Mouse (Mus musculus) CH12.LX (cell line): Measurements from ENCODE around the gene Nkx3-2. TPM values are rescaled to one million over a fixed set of nuclear protein-coding genes. Genes with fewer than 3 reads are reported as not detected.

Experiments
- DNase-seq: peaks from one replicate; pipeline ENCODE4 v3.0.0-alpha.2; 2013; ENCODE audit errors: extremely low read depth
- H3K27ac ChIP-seq: 2 replicates; pipeline ENCODE4 v1.5.1; 2012; ENCODE audit warnings: low read depth, mild to moderate bottlenecking, control low read depth, moderate library complexity; ENCODE audit not compliant: insufficient read depth
- H3K27me3 ChIP-seq: replicated peaks from 2 replicates; pipeline ENCODE3; 2012; ENCODE audit warnings: inconsistent platforms
- H3K36me3 ChIP-seq, 2 experiments: replicated peaks in 1 of 2; 2 replicates each; pipeline versions ENCODE3 to v1.6.1; 2012; ENCODE audit warnings: inconsistent platforms in 1 of 2, low read length in 1 of 2, mild to moderate bottlenecking in 1 of 2, mixed read lengths in 1 of 2, moderate library complexity in 1 of 2; ENCODE audit not compliant: control insufficient read depth in 1 of 2, insufficient read depth in 1 of 2
- H3K4me1 ChIP-seq, 2 experiments: 2 replicates each; pipeline ENCODE4 v1.6.1; 2012; ENCODE audit warnings: inconsistent platforms in 1 of 2, moderate library complexity in 1 of 2; ENCODE audit not compliant: insufficient read depth in 2 of 2, control insufficient read depth in 1 of 2
- H3K4me2 ChIP-seq: 2 replicates; pipeline ENCODE4 v1.6.1; 2012; ENCODE audit warnings: low read depth, mild to moderate bottlenecking, control low read depth; ENCODE audit not compliant: poor library complexity, insufficient read depth, severe bottlenecking
- H3K4me3 ChIP-seq, 3 experiments: fragments of 150-350 bp in 1 of 3; sonication (generic) in 1 of 3; replicated peaks in 1 of 3; 2 replicates each; pipeline versions ENCODE3 to v1.5.1; 2011 to 2012; ENCODE audit warnings: low read depth in 2 of 3, low read length in 2 of 3, mild to moderate bottlenecking in 2 of 3, moderate library complexity in 2 of 3, control low read depth in 1 of 3, improper control_type of control experiment in 1 of 3, inconsistent platforms in 1 of 3, mixed read lengths in 1 of 3; ENCODE audit not compliant: poor library complexity in 1 of 3
- H3K79me2 ChIP-seq: replicated peaks from 2 replicates; pipeline ENCODE4 v1.6.1; 2012; ENCODE audit warnings: mild to moderate bottlenecking, moderate library complexity; ENCODE audit not compliant: control insufficient read depth, poor library complexity, insufficient read depth, severe bottlenecking; ENCODE audit errors: extremely low read depth
- H3K9ac ChIP-seq: 2 replicates; pipeline ENCODE4 v1.6.1; 2012; ENCODE audit warnings: low read depth, mild to moderate bottlenecking, control low read depth, moderate library complexity; ENCODE audit not compliant: insufficient read depth
- H3K9me3 ChIP-seq: replicated peaks from 2 replicates; pipeline ENCODE3; 2012; ENCODE audit warnings: low read length, inconsistent platforms, mixed read lengths
- ELF1 ChIP-seq: IDR thresholded peaks from 2 replicates; pipeline ENCODE4 v1.6.1; 2014; ENCODE audit warnings: low read depth, mild to moderate bottlenecking, inconsistent platforms, low read length, improper control_type of control experiment
- HCFC1 ChIP-seq: IDR thresholded peaks from 2 replicates; pipeline ENCODE4 v1.6.1; 2012; ENCODE audit warnings: low read depth, mild to moderate bottlenecking, inconsistent platforms, low read length, improper control_type of control experiment
- JUN ChIP-seq: IDR thresholded peaks from 2 replicates; pipeline ENCODE4 v1.6.1; 2011; ENCODE audit warnings: low read depth, mild to moderate bottlenecking, low read length, improper control_type of control experiment, moderate library complexity; ENCODE audit not compliant: insufficient read depth
- MAX ChIP-seq: IDR thresholded peaks from 2 replicates; pipeline ENCODE4 v1.6.1; 2011; ENCODE audit warnings: low read length, improper control_type of control experiment
- MAZ ChIP-seq: IDR thresholded peaks from 2 replicates; pipeline ENCODE4 v1.6.1; 2012; ENCODE audit warnings: low read depth, mild to moderate bottlenecking, inconsistent platforms, low read length, improper control_type of control experiment, moderate library complexity
- MEF2A ChIP-seq: IDR thresholded peaks from 2 replicates; pipeline ENCODE4 v1.6.1; 2014; ENCODE audit warnings: low read depth, mild to moderate bottlenecking, inconsistent platforms, low read length, improper control_type of control experiment, borderline replicate concordance
- MXI1 ChIP-seq: IDR thresholded peaks from 2 replicates; pipeline ENCODE4 v1.6.1; 2011; ENCODE audit warnings: mild to moderate bottlenecking, low read depth, low read length, improper control_type of control experiment
- NRF1 ChIP-seq: IDR thresholded peaks from 2 replicates; pipeline ENCODE4 v1.6.1; 2014; ENCODE audit warnings: low read depth, mild to moderate bottlenecking, inconsistent platforms, low read length, improper control_type of control experiment, moderate library complexity
- PAX5 ChIP-seq: IDR thresholded peaks from 2 replicates; pipeline ENCODE4 v1.6.1; 2012; ENCODE audit warnings: low read length, inconsistent platforms, mixed read lengths
- POLR2A ChIP-seq: IDR thresholded peaks from 2 replicates; pipeline ENCODE4 v1.6.1; 2011; ENCODE audit warnings: low read depth, mild to moderate bottlenecking, improper control_type of control experiment, low read length
- POLR2AphosphoS2 ChIP-seq: IDR thresholded peaks from 2 replicates; pipeline ENCODE4 v1.6.1; 2011; ENCODE audit warnings: low read depth, low read length, improper control_type of control experiment
- RAD21 ChIP-seq: IDR thresholded peaks from 2 replicates; pipeline ENCODE4 v1.6.1; 2011; ENCODE audit warnings: low read depth, mild to moderate bottlenecking, low read length, improper control_type of control experiment, moderate library complexity
- RCOR1 ChIP-seq: conservative IDR thresholded peaks from 2 replicates; pipeline ENCODE4 v1.6.1; 2012; ENCODE audit warnings: low read depth, mild to moderate bottlenecking, inconsistent platforms, low read length, improper control_type of control experiment
- TBP ChIP-seq: conservative IDR thresholded peaks from 2 replicates; pipeline ENCODE4 v1.6.1; 2011; ENCODE audit warnings: low read depth, low read length, improper control_type of control experiment
- UBTF ChIP-seq: IDR thresholded peaks from 2 replicates; pipeline ENCODE4 v1.6.1; 2012; ENCODE audit warnings: low read depth, mild to moderate bottlenecking, inconsistent platforms, low read length, improper control_type of control experiment, moderate library complexity
- USF1 ChIP-seq: IDR thresholded peaks from 2 replicates; pipeline ENCODE4 v1.6.1; 2014; ENCODE audit warnings: low read depth, mild to moderate bottlenecking, inconsistent platforms, low read length, improper control_type of control experiment
- USF2 ChIP-seq: conservative IDR thresholded peaks from 2 replicates; pipeline ENCODE4 v1.6.1; 2011; ENCODE audit warnings: low read depth, low read length, improper control_type of control experiment
- ZKSCAN1 ChIP-seq: IDR thresholded peaks from 2 replicates; pipeline ENCODE4 v1.6.1; 2012; ENCODE audit warnings: low read depth, inconsistent platforms, low read length, improper control_type of control experiment, borderline replicate concordance
- ZNF384 ChIP-seq: IDR thresholded peaks from 2 replicates; pipeline ENCODE4 v1.6.1; 2012; ENCODE audit warnings: low read depth, low read length, improper control_type of control experiment, inconsistent platforms
- dilution Hi-C: fragments of 300-500 bp; cut with MboI; formaldehyde crosslinking; loops from 2 replicates; pipeline ENCODE4 v1.14.3; 2020; ENCODE audit warnings: low sequenced_read_pairs; ENCODE audit not compliant: extremely low pct_unique_long_range_greater_than_20kb, extremely low pct_ligation_motif_present
- in situ Hi-C: fragments of 300-500 bp; cut with MboI; formaldehyde crosslinking; loops from 3 replicates; pipeline ENCODE4 v1.14.3; 2019; ENCODE audit warnings: low sequenced_read_pairs, low pct_ligation_motif_present, low pct_unique_long_range_greater_than_20kb, mixed read lengths
- polyA plus RNA-seq: library from polyadenylated mRNA; unstranded; fragments of >175 nt; gene quantifications from 2 replicates; pipeline ENCODE4 v1.2.1, GENCODE M21; 2012; ENCODE audit warnings: low read depth; ENCODE audit not compliant: insufficient read length
- total RNA-seq, 2 experiments: library from RNA; depleted of rRNA; stranded (reverse); fragments of 300-350 nt in 1 of 2; fragments of >200 nt in 1 of 2; gene quantifications; 2 replicates each; pipeline ENCODE4 v1.2.3; 2012 to 2014

The Nkx3-2 gene
- total and polyA plus RNA-seq, 3 experiments = not detected

DNA sequence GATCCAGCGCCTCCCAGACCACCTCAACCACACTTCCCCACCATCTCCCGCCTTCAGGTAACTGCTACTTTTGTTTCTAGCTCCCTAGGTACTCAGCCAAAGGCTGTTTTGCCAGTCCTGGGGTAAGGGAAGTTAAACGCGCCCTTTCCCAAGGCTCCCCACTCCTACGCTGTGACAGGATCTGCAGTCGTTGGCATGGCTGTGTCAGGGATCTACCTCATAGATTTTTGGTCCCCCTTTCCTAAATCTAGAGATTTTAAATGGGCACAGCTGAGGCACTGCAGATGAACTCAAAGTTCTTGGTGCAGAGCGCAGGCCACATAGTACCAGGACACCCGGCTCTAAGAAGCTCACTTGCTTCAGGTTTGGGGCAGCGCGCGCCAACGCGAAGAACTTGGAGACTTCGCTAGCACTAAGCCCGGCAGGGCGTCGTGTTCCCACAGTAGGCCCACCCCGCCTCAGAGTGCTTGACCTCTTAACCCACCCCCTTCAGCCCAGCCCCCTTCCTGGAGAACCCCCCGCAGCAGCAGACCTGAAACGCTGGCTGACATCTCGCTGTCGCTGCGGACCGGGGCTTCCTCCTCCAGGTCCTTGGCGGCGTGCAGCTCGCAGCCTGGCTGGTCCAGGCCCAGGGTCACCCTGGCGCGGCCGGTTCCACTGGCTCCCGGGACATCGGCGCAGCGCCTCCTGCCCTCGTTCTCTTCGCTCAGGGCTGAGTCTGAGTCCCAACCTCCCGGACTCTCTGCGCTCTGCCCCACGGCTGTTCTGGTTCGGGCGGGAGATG lies 1.2 kb downstream of the Nkx3-2 start:
- Histone ChIP-seq H3K9me3 (peaks cover 45% of the 10 kb centered on the region), H3K9ac (no peak overlapping the region), H3K4me1 (no peaks in the 10 kb centered on the region), H3K4me3 (no peak overlapping the region), H3K36me3 (no peaks in the 10 kb centered on the region), H3K4me2 (no peak overlapping the region), H3K27ac (no peak overlapping the region), H3K79me2 (no peaks in the 10 kb centered on the region), H3K27me3 (no peaks in the 10 kb centered on the region)
- no peak for DNase-seq
- in situ Hi-C loops (loop anchor here (25.0 kb wide), 1 partner anchor 626 kb away; no protein-coding TSS in a partner anchor), dilution Hi-C loops (no loop called here)
- TF ChIP-seq RAD21 (no peak), NRF1 (no peak), PAX5 (no peak)

DNA sequence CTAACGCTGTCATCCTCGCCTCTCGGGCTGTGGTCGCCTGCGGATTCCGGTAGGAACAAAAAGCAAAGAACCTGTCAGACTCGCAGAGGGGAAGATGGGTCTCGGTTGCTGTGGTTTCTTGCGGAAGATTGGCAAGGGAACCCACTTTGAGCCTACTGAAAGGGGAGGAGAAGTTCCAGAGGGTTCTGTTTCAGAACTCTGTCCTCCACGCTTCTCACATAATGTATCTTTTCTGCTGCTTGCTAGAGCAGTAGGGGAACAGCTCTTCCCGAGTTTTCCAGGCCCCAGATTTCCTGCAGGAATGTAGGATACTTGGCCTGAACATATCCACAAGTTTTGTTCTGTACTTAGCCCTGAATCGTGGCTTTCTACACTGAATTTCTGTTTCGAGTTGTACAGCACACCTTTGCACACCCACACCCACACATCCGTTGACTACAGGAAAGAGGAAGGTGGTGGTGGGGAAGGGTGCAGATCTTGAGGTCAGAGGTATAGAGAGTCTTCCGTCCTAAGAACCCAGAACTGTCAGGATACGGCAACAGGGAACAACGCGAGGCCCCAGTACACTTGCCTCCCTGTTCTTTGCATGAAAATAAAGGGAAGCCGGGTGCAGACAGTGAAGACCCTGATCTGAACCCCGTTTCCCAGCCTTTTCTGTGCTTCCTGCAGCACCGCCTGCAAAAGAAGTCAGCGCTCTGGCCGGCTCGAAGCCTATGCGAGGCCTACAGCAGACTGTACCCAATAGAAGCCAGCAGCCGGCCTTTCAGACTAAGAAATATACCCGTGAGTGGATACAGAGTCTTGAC lies 2.0 kb downstream of the Nkx3-2 start:
- Histone ChIP-seq H3K9ac (no peak overlapping the region), H3K9me3 (peaks cover 41% of the 10 kb centered on the region), H3K36me3 (no peaks in the 10 kb centered on the region), H3K27ac (no peak overlapping the region), H3K4me3 (no peak overlapping the region), H3K4me1 (no peaks in the 10 kb centered on the region), H3K79me2 (no peaks in the 10 kb centered on the region), H3K4me2 (no peak overlapping the region), H3K27me3 (no peaks in the 10 kb centered on the region)
- dilution Hi-C loops (no loop called here), in situ Hi-C loops (loop anchor here (25.0 kb wide), 1 partner anchor 625 kb away; no protein-coding TSS in a partner anchor)
- no peak for DNase-seq
- no peak for TF ChIP-seq MAX
- TF ChIP-seq MXI1 = no peak
- no peak for TF ChIP-seq USF1
- TF ChIP-seq TBP = no peak
- TF ChIP-seq USF2 = no peak
- no peak for TF ChIP-seq MEF2A
- TF ChIP-seq ZKSCAN1 = no peak
- no peak for TF ChIP-seq UBTF
- TF ChIP-seq POLR2A = no peak
- no peak for TF ChIP-seq ELF1
- TF ChIP-seq JUN = no peak
- TF ChIP-seq HCFC1 = no peak
- no peak for TF ChIP-seq RCOR1
- no peak for TF ChIP-seq NRF1
- TF ChIP-seq MAZ = no peak
- TF ChIP-seq ZNF384 = no peak
- TF ChIP-seq RAD21 = no peak
- TF ChIP-seq POLR2AphosphoS2 = no peak
